Mouse (Mus musculus) erythroblast, embryonic 14.5 days (primary cell): Measurements from ENCODE around the gene Hoxd8.

Experiments
- GATA1 ChIP-seq: IDR thresholded peaks from 2 replicates; pipeline ENCODE4 v1.6.1; 2012; ENCODE audit warnings: low read length, inconsistent platforms, mixed read lengths
- TAL1 ChIP-seq: IDR thresholded peaks from 3 replicates; pipeline ENCODE4 v1.6.1; 2012; ENCODE audit warnings: low read length, inconsistent platforms, mixed read lengths

- TF ChIP-seq TAL1 = no peak
- TF ChIP-seq GATA1 = no peak
Measured at GRCm38 (mm10) chr2:74751861-74752260, 47.4 kb downstream of the Hoxd8 start.
